In genomic region chr7:28665620-28666579, GRCm38 (mm10) we compare ENCODE assay signal across 9 mouse cellular contexts. TPM values are rescaled to one million over a fixed set of nuclear protein-coding genes. Genes with fewer than 3 reads are reported as not detected.
DNase-seq lines count a peak whose midpoint lies in the region; ATAC-seq and TF ChIP-seq lines count a peak whose summit lies in the region.
"Had no signal": no experiment of that assay in that cellular context is flagged by ENCODE, and none has a peak within 500 bp of the region (broad histone marks: within the 10 kb centered on the region; RNA-seq: fewer than 3 reads in every experiment).

No protein-coding gene starts in this region.

- no peaks in the 10 kb centered on the region for H3K27me3 ChIP-seq in forebrain, embryonic 13.5 days
- 0 out of 2 replicates have a peak, but pooled peaks cover 5% of the 10 kb centered on the region for H3K27me3 ChIP-seq in forebrain, embryonic 12.5 days
- peaks cover 32% of the 10 kb centered on the region for H3K27me3 ChIP-seq in megakaryocyte, embryonic 14.5 days (replicated peaks)
- H3K27me3 ChIP-seq in forebrain, embryonic 16.5 days (replicated peaks; ENCODE audit: control insufficient read depth, insufficient read depth, low read length): no peaks in the 10 kb centered on the region; the same call in 1 of the 2 replicates
- H3K27me3 ChIP-seq in lung, postnatal 0 days (replicated peaks; ENCODE audit: insufficient read depth, low read length): no peaks in the 10 kb centered on the region

- WGBS in forebrain, embryonic 13.5 days: 46% methylated on average over 15 of the region's 15 CpGs
- WGBS in forebrain, embryonic 12.5 days: 50% methylated on average over 15 of the region's 15 CpGs
- WGBS in forebrain, embryonic 16.5 days: 37% methylated on average over 15 of the region's 15 CpGs
- WGBS in lung, postnatal 0 days: 15% methylated on average over 15 of the region's 15 CpGs

- H3K4me3 ChIP-seq in forebrain, embryonic 13.5 days: no peak overlapping the region
- no peak overlapping the region for H3K4me3 ChIP-seq in forebrain, embryonic 12.5 days (replicated peaks)
- H3K4me3 ChIP-seq in megakaryocyte, embryonic 14.5 days (replicated peaks): peak overlapping the region; percentile 84
- no peak overlapping the region for H3K4me3 ChIP-seq in forebrain, embryonic 16.5 days (replicated peaks; ENCODE audit: low read length)
- H3K4me3 ChIP-seq in lung, postnatal 0 days (ENCODE audit: low read depth, low read length): no peak overlapping the region
- H3K4me3 ChIP-seq: heart, adult 2 months had no signal

- H3K4me2 ChIP-seq in forebrain, embryonic 13.5 days: peak overlapping the region; percentile 12; the same call in 1 of the 2 replicates
- H3K4me2 ChIP-seq in forebrain, embryonic 12.5 days: no peak overlapping the region
- H3K4me2 ChIP-seq in forebrain, embryonic 16.5 days (ENCODE audit: low read length): 0 out of 2 replicates have a peak overlapping the region, but pooled peaks have one; percentile 3
- 0 out of 2 replicates have a peak overlapping the region, but pooled peaks have one; percentile 22 for H3K4me2 ChIP-seq in lung, postnatal 0 days (replicated peaks; ENCODE audit: low read depth, low read length)

- H3K4me1 ChIP-seq in forebrain, embryonic 13.5 days: peaks cover 10% of the 10 kb centered on the region
- peaks cover 4% of the 10 kb centered on the region; the same call in 1 of the 2 replicates for H3K4me1 ChIP-seq in forebrain, embryonic 12.5 days
- H3K4me1 ChIP-seq in megakaryocyte, embryonic 14.5 days: peaks cover 13% of the 10 kb centered on the region
- peaks cover 10% of the 10 kb centered on the region for H3K4me1 ChIP-seq in forebrain, embryonic 16.5 days (replicated peaks; ENCODE audit: control insufficient read depth, insufficient read depth, low read length)
- no peaks in the 10 kb centered on the region for H3K4me1 ChIP-seq in lung, postnatal 0 days (ENCODE audit: insufficient read depth, low read depth, low read length)

- H3K9ac ChIP-seq in forebrain, embryonic 13.5 days: peak overlapping the region; percentile 34; the same call in 1 of the 2 replicates
- H3K9ac ChIP-seq in forebrain, embryonic 12.5 days: no peak overlapping the region
- no peak overlapping the region for H3K9ac ChIP-seq in forebrain, embryonic 16.5 days (replicated peaks; ENCODE audit: low read depth, low read length)
- H3K9ac ChIP-seq in lung, postnatal 0 days (replicated peaks; ENCODE audit: low read depth): no peak overlapping the region

- H3K36me3 ChIP-seq in forebrain, embryonic 13.5 days (ENCODE audit: poor library complexity, severe bottlenecking): no peaks in the 10 kb centered on the region
- H3K36me3 ChIP-seq in forebrain, embryonic 12.5 days (replicated peaks): no peaks in the 10 kb centered on the region
- no peaks in the 10 kb centered on the region for H3K36me3 ChIP-seq in megakaryocyte, embryonic 14.5 days (replicated peaks; ENCODE audit: low read length)
- H3K36me3 ChIP-seq in forebrain, embryonic 16.5 days (ENCODE audit: control insufficient read depth, insufficient read depth): no peaks in the 10 kb centered on the region
- no peaks in the 10 kb centered on the region for H3K36me3 ChIP-seq in lung, postnatal 0 days (ENCODE audit: insufficient read depth, low read length)

- peak; percentile 35 for DNase-seq in lung, postnatal 0 days (ENCODE audit: low spot score)
- DNase-seq in testis, postnatal 10 days (ENCODE audit: low spot score): peak; percentile 70
- DNase-seq in frontal cortex, postnatal 25 days (ENCODE audit: low spot score in 2 of 2): no peak

- no peak for ATAC-seq in forebrain, embryonic 13.5 days
- no peak for ATAC-seq in forebrain, embryonic 12.5 days (ENCODE audit: low FRiP score)
- no peak for ATAC-seq in megakaryocyte, adult 5-6 weeks (ENCODE audit: poor library complexity, severe bottlenecking)
- ATAC-seq in forebrain, embryonic 16.5 days: peak; percentile 72; the same call in 1 of the 2 replicates
- ATAC-seq in lung, postnatal 0 days: no peak

- 0 out of 2 replicates have a peak overlapping the region, but pooled peaks have one; percentile 3 for H3K27ac ChIP-seq in forebrain, embryonic 13.5 days
- no peak overlapping the region for H3K27ac ChIP-seq in forebrain, embryonic 12.5 days
- H3K27ac ChIP-seq in forebrain, embryonic 16.5 days (ENCODE audit: low read length): peak overlapping the region; percentile 16; the same call in 1 of the 2 replicates
- no peak overlapping the region for H3K27ac ChIP-seq in lung, postnatal 0 days (ENCODE audit: low read length)
- H3K27ac ChIP-seq: heart, adult 2 months had no signal

- no peaks in the 10 kb centered on the region for H3K9me3 ChIP-seq in forebrain, embryonic 13.5 days (replicated peaks)
- no peaks in the 10 kb centered on the region for H3K9me3 ChIP-seq in forebrain, embryonic 12.5 days
- H3K9me3 ChIP-seq in megakaryocyte, embryonic 14.5 days: peaks cover 6% of the 10 kb centered on the region
- H3K9me3 ChIP-seq in forebrain, embryonic 16.5 days (ENCODE audit: control insufficient read depth, low read length): no peaks in the 10 kb centered on the region
- no peaks in the 10 kb centered on the region for H3K9me3 ChIP-seq in lung, postnatal 0 days (ENCODE audit: low read length)

- no peak for TF ChIP-seq CTCF in lung, postnatal 0 days (IDR thresholded peaks at IDR 0.05)

- no peak for TF ChIP-seq EP300 in lung, postnatal 0 days (IDR thresholded peaks at IDR 0.05)

RNA-seq across cellular contexts. Expression of gene Fbxo27, which starts 26.7 kb away (rescaled TPM):
- polyA plus RNA-seq in forebrain, embryonic 13.5 days (2015; fragmentation: Nextera tagmentation; extraction: Ambion mirVana): 3.6 and 3.8 TPM in 2 replicates
- polyA plus RNA-seq in forebrain, embryonic 12.5 days (2016; fragmentation: Nextera tagmentation; extraction: Ambion mirVana): 4.0 and 4.2 TPM in 2 replicates
- polyA plus RNA-seq in megakaryocyte, embryonic 14.5 days (2012; ENCODE audit: insufficient read depth, low replicate concordance): not detected in 2 replicates
- total RNA-seq in megakaryocyte, adult 5-6 weeks (2015): 0.58 and 0.93 TPM in 2 replicates
- 0.08 and 0.70 TPM in 2 replicates for total RNA-seq in megakaryocyte, adult 5-6 weeks (2017)
- polyA plus RNA-seq in forebrain, embryonic 16.5 days (2015; fragmentation: Nextera tagmentation; extraction: Ambion mirVana): 6.3 and 11.1 TPM in 2 replicates
- 2.3 and 2.8 TPM in 2 replicates for polyA plus RNA-seq in lung, postnatal 0 days (2015; fragmentation: Nextera tagmentation; extraction: Ambion mirVana)

RNA-seq across cellular contexts. Expression of gene Acp7, which starts 34.8 kb away (rescaled TPM):
- not detected in 2 replicates for polyA plus RNA-seq in forebrain, embryonic 13.5 days (2015; fragmentation: Nextera tagmentation; extraction: Ambion mirVana)
- not detected in 2 replicates for polyA plus RNA-seq in forebrain, embryonic 12.5 days (2016; fragmentation: Nextera tagmentation; extraction: Ambion mirVana)
- not detected in 2 replicates for polyA plus RNA-seq in megakaryocyte, embryonic 14.5 days (2012; ENCODE audit: insufficient read depth, low replicate concordance)
- total RNA-seq in megakaryocyte, adult 5-6 weeks (2015): not detected in 2 replicates
- total RNA-seq in megakaryocyte, adult 5-6 weeks (2017): not detected in 2 replicates
- polyA plus RNA-seq in forebrain, embryonic 16.5 days (2015; fragmentation: Nextera tagmentation; extraction: Ambion mirVana): not detected in 2 replicates
- polyA plus RNA-seq in lung, postnatal 0 days (2015; fragmentation: Nextera tagmentation; extraction: Ambion mirVana): not detected in 2 replicates
- total RNA-seq: heart, adult 2 months had no signal

RNA-seq across cellular contexts. Expression of gene Fbxo17, which starts 50.7 kb away (rescaled TPM):
- 4.4 and 5.3 TPM in 2 replicates for polyA plus RNA-seq in forebrain, embryonic 13.5 days (2015; fragmentation: Nextera tagmentation; extraction: Ambion mirVana)
- polyA plus RNA-seq in forebrain, embryonic 12.5 days (2016; fragmentation: Nextera tagmentation; extraction: Ambion mirVana): 7.3 and 8.0 TPM in 2 replicates
- not detected in 2 replicates for polyA plus RNA-seq in megakaryocyte, embryonic 14.5 days (2012; ENCODE audit: insufficient read depth, low replicate concordance)
- total RNA-seq in megakaryocyte, adult 5-6 weeks (2015): 1.1 and 1.2 TPM in 2 replicates
- 0.26 and 0.77 TPM in 2 replicates for total RNA-seq in megakaryocyte, adult 5-6 weeks (2017)
- polyA plus RNA-seq in forebrain, embryonic 16.5 days (2015; fragmentation: Nextera tagmentation; extraction: Ambion mirVana): 3.3 and 4.2 TPM in 2 replicates
- polyA plus RNA-seq in lung, postnatal 0 days (2015; fragmentation: Nextera tagmentation; extraction: Ambion mirVana): 10.9 and 11.0 TPM in 2 replicates

Comparison
In these comparisons a context has a peak if more than half of its experiments do, and no peak if none do; other contexts are left out.
1. H3K27ac ChIP-seq: peak in forebrain, embryonic 13.5 days (single experiment) and forebrain, embryonic 16.5 days (single experiment); none in forebrain, embryonic 12.5 days (single experiment) and lung, postnatal 0 days (single experiment).
2. DNase-seq: peak in lung, postnatal 0 days (single experiment) and testis, postnatal 10 days (single experiment); none in frontal cortex, postnatal 25 days (0 of 2).